Mouse (Mus musculus) C2C12 (cell line): Measurements from ENCODE around the gene Brd3.

Experiments
- CEBPB ChIP-seq: IDR thresholded peaks from one replicate; pipeline ENCODE4 v1.6.1; 2011; ENCODE audit warnings: low read depth, mild to moderate bottlenecking, control low read depth, moderate library complexity
- CTCF ChIP-seq: IDR thresholded peaks from one replicate; pipeline ENCODE4 v1.5.1; 2011; ENCODE audit not compliant: control insufficient read depth, insufficient read depth, insufficient read length
- MYOG ChIP-seq: IDR thresholded peaks from one replicate; pipeline ENCODE4 v1.6.1; 2011; ENCODE audit not compliant: control insufficient read depth, insufficient read length; ENCODE audit errors: extremely low read depth
- USF1 ChIP-seq: IDR thresholded peaks from one replicate; pipeline ENCODE4 v1.6.1; 2011; ENCODE audit warnings: low read depth, mild to moderate bottlenecking, control low read depth, moderate library complexity

GRCm38 (mm10) chr2:27425161-27425611 lies 82.3 kb downstream of the Brd3 start:
- no peak for TF ChIP-seq CEBPB
- no peak for TF ChIP-seq CTCF
- TF ChIP-seq MYOG: no peak
- TF ChIP-seq USF1: no peak
